Mouse (Mus musculus): Measurements from ENCODE around the gene Gm10719.
"Not testable (repeated sequence)": the region's sequence is repeated elsewhere in the genome, so short reads cannot be mapped to it uniquely, and the experiment has no call there.

DNA sequence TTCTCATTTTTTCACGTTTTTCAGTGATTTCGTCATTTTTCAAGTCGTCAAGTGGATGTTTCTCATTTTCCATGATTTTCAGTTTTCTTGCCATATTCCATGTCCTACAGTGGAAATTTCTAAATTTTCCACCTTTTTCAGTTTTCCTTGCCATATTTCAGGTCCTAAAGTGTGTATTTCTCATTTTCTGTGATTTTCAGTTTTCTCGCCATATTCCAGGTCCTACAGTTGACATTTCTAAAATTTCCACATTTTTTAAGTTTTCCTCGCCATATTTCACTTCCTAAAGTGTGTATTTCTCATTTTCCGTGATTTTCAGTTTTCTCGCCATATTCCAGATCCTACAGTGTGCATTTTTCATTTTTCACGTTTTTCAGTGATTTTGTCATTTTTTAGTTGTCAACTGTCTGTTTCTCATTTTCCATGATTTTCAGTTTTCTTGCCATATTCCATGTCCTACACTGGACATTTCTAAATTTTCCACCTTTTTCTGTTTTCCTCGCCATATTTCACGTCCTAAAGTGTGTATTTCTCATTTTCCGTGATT is 4.4 kb upstream of the Gm10719 start, which contains the start of gene Gm10721:
- not testable (repeated sequence) for TF ChIP-seq CTCF (IDR thresholded peaks at IDR 0.05; ENCODE audit: low read depth, low read length); EP300 (IDR thresholded peaks at IDR 0.05; ENCODE audit: insufficient read depth, low read depth, low read length)

All from ES-Bruce4 (cell line).